Mouse (Mus musculus): ENCODE data around the gene Abhd2.
"Not testable (repeated sequence)": the region's sequence is repeated elsewhere in the genome, so short reads cannot be mapped to it uniquely, and the experiment has no call there.

Gene Abhd2

GRCm38 (mm10) chr7:79262478-79262877 lies 10.5 kb upstream of the Abhd2 start:
- no peak for ATAC-seq (ENCODE audit: insufficient number of reproducible peaks, low FRiP score, low TSS enrichment)

DNA sequence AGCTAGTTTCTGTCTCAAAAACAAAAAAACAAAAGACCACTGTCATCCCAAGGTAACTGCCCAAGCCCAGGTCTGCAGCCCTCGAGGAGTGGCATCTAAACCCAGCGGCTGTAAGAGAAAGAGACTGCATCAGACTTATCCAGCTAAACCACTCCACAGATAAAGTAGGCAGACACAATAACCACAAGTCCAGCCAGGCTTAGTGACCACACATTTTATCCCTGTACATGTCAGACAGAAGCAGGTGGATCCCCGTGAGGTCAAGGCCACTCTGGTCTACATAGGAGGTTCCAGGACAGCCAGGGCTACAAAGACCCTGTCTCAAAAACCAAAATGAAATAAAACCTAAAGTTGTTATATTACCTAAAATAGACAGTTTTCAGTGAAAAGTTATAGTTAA lies 9.2 kb upstream of the Abhd2 start:
- ATAC-seq (ENCODE audit: insufficient number of reproducible peaks, low FRiP score, low TSS enrichment), result no peak

- no peak for ATAC-seq (ENCODE audit: insufficient number of reproducible peaks, low FRiP score, low TSS enrichment)
Measured at GRCm38 (mm10) chr7:79266228-79266627, 6.8 kb upstream of the Abhd2 start.

DNA sequence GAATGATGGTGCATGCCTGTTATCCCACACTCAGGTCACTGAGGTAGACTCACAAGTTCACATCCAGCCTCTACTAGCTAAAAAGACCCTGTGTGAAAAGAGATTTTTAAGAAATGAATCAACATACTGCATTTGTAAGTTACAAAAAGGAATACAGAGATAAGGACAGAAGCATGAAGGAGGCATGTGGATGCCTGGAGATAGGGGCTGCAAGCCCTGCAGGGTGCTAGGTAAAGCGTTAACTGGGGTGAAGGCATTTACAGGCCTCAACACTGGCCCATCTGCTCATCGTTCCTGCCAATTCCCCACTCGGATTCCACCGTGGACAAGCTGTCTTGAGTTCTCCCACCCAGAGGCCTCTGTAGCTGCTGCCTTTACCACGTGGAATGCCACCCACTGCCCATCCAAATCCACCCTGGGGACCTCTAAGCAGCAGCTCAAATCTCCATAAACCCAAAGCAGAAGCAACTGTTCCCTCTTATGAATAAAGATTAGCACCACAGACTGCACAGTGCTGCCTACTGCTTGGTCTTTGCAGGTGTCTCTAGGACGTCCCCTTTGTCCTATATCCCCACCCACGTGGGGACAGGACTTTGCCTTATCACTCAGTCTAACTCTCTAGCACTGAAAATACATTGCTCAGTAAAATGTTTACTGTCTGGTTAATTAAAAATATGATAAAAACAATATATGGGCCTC lies 5.2 kb upstream of the Abhd2 start:
- ATAC-seq (ENCODE audit: insufficient number of reproducible peaks, low FRiP score, low TSS enrichment), result no peak

DNA sequence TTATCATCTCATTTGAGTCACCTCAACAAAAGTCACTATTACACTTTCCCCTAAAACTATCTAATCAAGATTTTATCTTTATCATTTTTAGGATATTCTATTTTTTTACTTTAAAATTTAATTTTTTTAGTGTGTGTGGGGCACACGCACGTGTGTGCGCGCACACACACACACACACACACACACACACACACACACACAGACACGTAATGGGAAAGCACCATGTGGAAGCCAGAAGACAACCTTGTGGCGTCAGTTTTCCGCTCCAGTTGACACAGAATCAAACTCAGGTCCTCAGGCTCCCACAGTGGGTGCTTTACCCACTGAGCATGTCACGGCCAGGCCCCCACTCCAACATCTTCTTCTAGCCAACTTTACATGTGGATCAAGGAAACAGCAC lies 4.1 kb upstream of the Abhd2 start:
- no peak for ATAC-seq (ENCODE audit: insufficient number of reproducible peaks, low FRiP score, low TSS enrichment)

DNA sequence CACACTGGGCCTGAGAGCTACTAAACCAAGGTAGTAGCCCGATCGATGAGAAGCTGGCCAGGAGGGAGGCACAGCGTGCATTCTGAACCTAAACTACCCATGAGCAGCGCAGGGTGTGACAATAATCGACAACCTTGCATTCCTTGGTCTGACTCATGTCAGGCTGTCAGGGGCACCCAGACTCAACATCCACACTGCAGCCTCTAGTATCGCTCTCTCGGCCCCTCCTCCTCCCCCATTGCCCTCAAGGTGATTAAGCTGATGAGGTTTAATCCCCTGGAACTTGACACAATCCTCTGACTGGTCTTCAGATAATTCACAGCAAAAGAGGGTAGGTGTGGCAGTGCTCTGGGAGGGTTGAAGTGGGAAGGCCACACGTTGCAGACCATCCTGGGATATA lies 3.6 kb upstream of the Abhd2 start:
- no peak for ATAC-seq (ENCODE audit: insufficient number of reproducible peaks, low FRiP score, low TSS enrichment)

DNA sequence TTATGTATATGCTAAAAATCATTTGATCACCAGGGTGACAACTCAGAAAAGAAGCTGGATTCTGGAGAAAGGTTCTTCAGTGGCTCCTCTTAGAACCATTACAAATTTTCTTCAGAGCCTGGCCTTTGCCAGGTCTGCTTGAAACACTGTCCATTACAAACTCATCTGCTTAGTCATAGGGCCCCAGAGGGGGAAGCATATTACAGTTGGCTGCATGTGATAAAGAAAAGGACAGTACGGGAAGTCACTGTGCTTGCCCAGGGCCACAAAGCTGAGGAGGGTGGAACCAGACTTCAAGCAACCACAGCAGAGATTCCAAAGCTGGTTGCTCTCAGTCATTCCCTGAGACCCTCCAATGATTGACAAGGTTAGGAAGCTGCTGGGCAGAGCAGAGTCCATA lies 3.1 kb upstream of the Abhd2 start:
- no peak for ATAC-seq (ENCODE audit: insufficient number of reproducible peaks, low FRiP score, low TSS enrichment)

DNA sequence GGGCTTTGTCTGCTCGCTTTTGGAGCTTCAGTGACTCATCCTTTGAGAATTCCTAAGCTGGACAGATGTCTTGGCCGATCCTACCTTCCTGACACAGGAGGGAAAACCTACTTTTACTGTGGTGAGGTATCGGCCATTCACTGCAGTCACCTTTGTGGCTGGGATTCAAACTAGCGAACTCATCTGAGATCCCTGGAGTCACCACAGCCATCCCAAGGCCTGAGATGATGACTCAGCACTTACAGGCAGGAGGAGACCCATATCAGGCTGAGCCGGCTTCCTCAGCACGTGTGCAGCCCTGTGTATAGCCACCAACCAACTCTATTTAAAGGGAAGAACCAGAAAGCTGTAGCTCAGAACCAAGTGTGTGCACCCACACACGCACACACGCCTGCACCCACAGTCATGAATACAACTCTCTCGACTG lies 2.0 kb upstream of the Abhd2 start:
- ATAC-seq (ENCODE audit: insufficient number of reproducible peaks, low FRiP score, low TSS enrichment), result no peak

DNA sequence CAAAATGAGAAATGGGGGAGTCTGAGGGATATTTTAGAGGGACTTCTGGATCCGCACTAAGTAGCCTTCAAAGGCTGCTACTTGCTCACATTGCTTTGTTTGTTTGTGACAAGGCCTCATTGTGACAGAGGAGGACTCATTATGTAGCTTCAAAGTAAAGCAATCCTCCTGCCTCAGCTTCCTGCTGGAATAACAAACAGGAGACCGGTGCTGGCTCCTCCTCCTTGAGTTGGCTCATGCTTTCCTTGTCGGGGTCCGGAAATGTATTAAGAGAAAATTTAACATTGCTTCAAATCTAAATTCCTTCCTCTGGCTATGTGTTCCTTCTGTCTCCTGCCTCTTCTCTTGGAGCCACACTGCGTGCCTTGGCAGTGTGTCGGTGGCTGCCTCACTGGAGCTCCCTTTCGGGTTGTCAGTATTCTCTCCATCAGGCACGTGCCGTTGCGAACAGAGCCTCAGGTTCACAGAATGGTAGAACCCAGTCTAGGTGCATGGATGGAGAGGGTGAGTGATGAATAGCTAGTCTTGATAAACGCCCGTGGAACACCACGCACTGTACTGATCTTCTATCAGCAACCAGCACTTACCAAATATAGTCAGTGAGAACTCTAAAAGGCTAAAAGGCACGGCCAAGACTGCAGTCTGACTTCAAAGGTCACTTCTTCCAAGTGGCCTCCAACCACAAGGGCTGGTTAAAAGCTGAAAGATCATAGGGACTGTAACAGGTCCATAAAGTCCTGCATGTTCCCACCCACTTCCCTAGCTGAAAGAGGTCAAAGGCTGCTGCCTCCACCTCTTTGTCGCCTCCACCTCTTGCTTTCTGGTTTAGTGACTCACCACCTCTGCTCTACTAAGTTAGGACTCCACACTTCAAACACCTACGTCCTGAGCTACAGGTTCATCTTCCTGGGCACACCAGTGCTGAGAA lies 874 bp upstream of the Abhd2 start:
- ATAC-seq (ENCODE audit: insufficient number of reproducible peaks, low FRiP score, low TSS enrichment), result no peak

GRCm38 (mm10) chr7:79273738-79274472 lies 906 bp downstream of the Abhd2 start:
- no peak for ATAC-seq (ENCODE audit: insufficient number of reproducible peaks, low FRiP score, low TSS enrichment)

GRCm38 (mm10) chr7:79274473-79275010 lies 1.5 kb downstream of the Abhd2 start:
- ATAC-seq (ENCODE audit: insufficient number of reproducible peaks, low FRiP score, low TSS enrichment), result no peak

- no peak for ATAC-seq (ENCODE audit: insufficient number of reproducible peaks, low FRiP score, low TSS enrichment)
Measured at GRCm38 (mm10) chr7:79275345-79275744, 2.3 kb downstream of the Abhd2 start.

GRCm38 (mm10) chr7:79278432-79278831 lies 5.4 kb downstream of the Abhd2 start:
- no peak for ATAC-seq (ENCODE audit: insufficient number of reproducible peaks, low FRiP score, low TSS enrichment)

- no peak for ATAC-seq (ENCODE audit: insufficient number of reproducible peaks, low FRiP score, low TSS enrichment)
Measured at GRCm38 (mm10) chr7:79279376-79280029, 6.5 kb downstream of the Abhd2 start.

- no peak for ATAC-seq (ENCODE audit: insufficient number of reproducible peaks, low FRiP score, low TSS enrichment)
Measured at GRCm38 (mm10) chr7:79282883-79283670, 10.1 kb downstream of the Abhd2 start.

DNA sequence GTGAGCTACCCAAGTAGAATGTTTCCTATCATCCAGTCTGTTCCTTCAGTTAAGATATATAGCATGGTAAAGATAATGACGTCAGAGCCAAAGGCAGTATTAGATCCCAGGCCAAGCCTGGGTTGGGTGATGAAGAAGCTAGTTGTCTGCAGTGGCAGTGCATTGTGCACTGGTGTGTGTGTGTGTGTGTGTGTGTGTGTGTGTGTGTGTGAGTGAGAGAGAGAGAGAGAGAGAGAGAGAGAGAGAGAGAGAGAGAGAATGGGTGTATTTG lies 10.6 kb downstream of the Abhd2 start:
- ATAC-seq (ENCODE audit: insufficient number of reproducible peaks, low FRiP score, low TSS enrichment), result not testable (repeated sequence)

GRCm38 (mm10) chr7:79284160-79284888 lies 11.3 kb downstream of the Abhd2 start:
- no peak for ATAC-seq (ENCODE audit: insufficient number of reproducible peaks, low FRiP score, low TSS enrichment)

DNA sequence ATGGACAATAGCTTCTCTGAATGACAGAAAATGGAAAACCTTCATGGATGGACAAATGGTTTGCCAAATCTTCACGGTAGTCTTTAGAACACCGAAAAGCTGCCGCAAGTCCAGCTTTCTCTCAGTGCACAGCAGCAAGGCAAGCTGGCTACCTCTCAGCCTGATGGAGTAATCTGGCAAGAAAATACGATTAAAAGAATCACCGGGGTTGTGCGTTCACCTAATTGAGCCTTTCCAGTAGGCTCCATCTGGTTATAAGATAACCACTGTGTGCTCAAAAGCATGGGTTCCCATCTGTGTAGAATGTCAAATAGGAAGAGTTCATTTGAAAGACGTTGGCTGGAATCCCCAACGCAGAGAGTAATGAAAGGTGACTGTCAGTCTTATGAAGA lies 11.9 kb downstream of the Abhd2 start:
- no peak for ATAC-seq (ENCODE audit: insufficient number of reproducible peaks, low FRiP score, low TSS enrichment)

- no peak for ATAC-seq (ENCODE audit: insufficient number of reproducible peaks, low FRiP score, low TSS enrichment)
Measured at GRCm38 (mm10) chr7:79285408-79285807, 12.4 kb downstream of the Abhd2 start.

Data from cerebellum, adult (tissue).